Mouse (Mus musculus) brain, embryonic 14.5 days (tissue): ENCODE results near the gene Snx10.

ENCODE experiments used
- CTCF ChIP-seq: fragments of 200-500 bp; IDR thresholded peaks from 2 replicates; pipeline ENCODE4 v1.5.1; 2012; ENCODE audit warnings: inconsistent platforms, mild to moderate bottlenecking, moderate library complexity, borderline replicate concordance; ENCODE audit not compliant: insufficient read depth, insufficient read length; ENCODE audit errors: extremely low read depth
- POLR2A ChIP-seq: fragments of 200-500 bp; IDR thresholded peaks from 2 replicates; pipeline ENCODE4 v1.6.1; 2012; ENCODE audit warnings: mild to moderate bottlenecking, inconsistent platforms, borderline replicate concordance; ENCODE audit not compliant: poor library complexity, insufficient read depth, insufficient read length, severe bottlenecking; ENCODE audit errors: extremely low read depth

DNA sequence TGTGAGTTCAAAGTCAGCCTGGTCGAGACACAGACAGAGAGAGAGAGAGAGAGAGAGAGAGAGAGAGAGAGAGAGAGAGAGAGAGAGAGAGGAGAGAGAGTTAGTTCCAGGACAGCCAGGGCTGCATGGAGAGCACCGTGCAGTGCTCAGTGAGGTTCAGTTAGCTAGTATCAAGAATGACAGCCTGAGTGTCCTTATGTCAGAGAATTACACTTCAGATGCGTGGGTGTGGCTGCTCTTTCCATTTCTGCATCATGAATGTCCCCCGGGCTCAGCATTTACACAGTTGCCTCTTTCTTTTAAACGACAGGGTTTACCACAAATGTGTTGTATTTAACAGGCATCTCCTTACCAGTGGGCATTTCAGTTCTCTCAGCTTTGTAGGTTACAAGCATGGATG is 25.1 kb downstream of the Snx10 start:
- no peak for TF ChIP-seq CTCF
- TF ChIP-seq POLR2A = no peak
